Mouse (Mus musculus): ENCODE data around the gene Cipc. TPM values are rescaled to one million over a fixed set of nuclear protein-coding genes. Genes with fewer than 3 reads are reported as not detected.

Cipc gene
- total RNA-seq, 1 experiment from 2014 or later = 25.9 TPM

- ATAC-seq (replicated peaks; ENCODE audit: insufficient number of reproducible peaks, low FRiP score, low TSS enrichment, poor library complexity, severe bottlenecking) = no peak
Measured at GRCm38 (mm10) chr12:86976511-86977168, 29.8 kb downstream of the Cipc start.

GRCm38 (mm10) chr12:86977833-86978232 lies 31.0 kb downstream of the Cipc start:
- ATAC-seq (replicated peaks; ENCODE audit: insufficient number of reproducible peaks, low FRiP score, low TSS enrichment, poor library complexity, severe bottlenecking) = no peak

GRCm38 (mm10) chr12:86981180-86981579 lies 34.3 kb downstream of the Cipc start:
- ATAC-seq (replicated peaks; ENCODE audit: insufficient number of reproducible peaks, low FRiP score, low TSS enrichment, poor library complexity, severe bottlenecking) = no peak

- no peak for ATAC-seq (replicated peaks; ENCODE audit: insufficient number of reproducible peaks, low FRiP score, low TSS enrichment, poor library complexity, severe bottlenecking)
Measured at GRCm38 (mm10) chr12:86983470-86984193, 36.8 kb downstream of the Cipc start.

GRCm38 (mm10) chr12:86984194-86984555 lies 37.3 kb downstream of the Cipc start:
- no peak for ATAC-seq (replicated peaks; ENCODE audit: insufficient number of reproducible peaks, low FRiP score, low TSS enrichment, poor library complexity, severe bottlenecking)

- no peak for ATAC-seq (replicated peaks; ENCODE audit: insufficient number of reproducible peaks, low FRiP score, low TSS enrichment, poor library complexity, severe bottlenecking)
Measured at GRCm38 (mm10) chr12:86986562-86986961, 39.7 kb downstream of the Cipc start.

- ATAC-seq (replicated peaks; ENCODE audit: insufficient number of reproducible peaks, low FRiP score, low TSS enrichment, poor library complexity, severe bottlenecking) = no peak
Measured at GRCm38 (mm10) chr12:86988227-86988626, 41.4 kb downstream of the Cipc start.

GRCm38 (mm10) chr12:86989378-86989777 lies 42.5 kb downstream of the Cipc start:
- no peak for ATAC-seq (replicated peaks; ENCODE audit: insufficient number of reproducible peaks, low FRiP score, low TSS enrichment, poor library complexity, severe bottlenecking)

GRCm38 (mm10) chr12:86989890-86990754 lies 43.3 kb downstream of the Cipc start, which contains the start of gene Zdhhc22:
TSS of gene Zdhhc22 (minus strand) at chr12:86990430.
- ATAC-seq (replicated peaks; ENCODE audit: insufficient number of reproducible peaks, low FRiP score, low TSS enrichment, poor library complexity, severe bottlenecking) = no peak

- no peak for ATAC-seq (replicated peaks; ENCODE audit: insufficient number of reproducible peaks, low FRiP score, low TSS enrichment, poor library complexity, severe bottlenecking)
Measured at GRCm38 (mm10) chr12:86990755-86991110, 43.9 kb downstream of the Cipc start.

- no peak for ATAC-seq (replicated peaks; ENCODE audit: insufficient number of reproducible peaks, low FRiP score, low TSS enrichment, poor library complexity, severe bottlenecking)
Measured at GRCm38 (mm10) chr12:86994166-86994565, 47.3 kb downstream of the Cipc start.

- ATAC-seq (replicated peaks; ENCODE audit: insufficient number of reproducible peaks, low FRiP score, low TSS enrichment, poor library complexity, severe bottlenecking) = no peak
Measured at GRCm38 (mm10) chr12:86994776-86995175, 47.9 kb downstream of the Cipc start.

- ATAC-seq (replicated peaks; ENCODE audit: insufficient number of reproducible peaks, low FRiP score, low TSS enrichment, poor library complexity, severe bottlenecking) = no peak
Measured at GRCm38 (mm10) chr12:86995931-86996330, 49.1 kb downstream of the Cipc start.

- ATAC-seq (replicated peaks; ENCODE audit: insufficient number of reproducible peaks, low FRiP score, low TSS enrichment, poor library complexity, severe bottlenecking) = no peak
Measured at GRCm38 (mm10) chr12:86998699-86999098, 51.9 kb downstream of the Cipc start.

GRCm38 (mm10) chr12:86999283-86999820 lies 52.5 kb downstream of the Cipc start:
- ATAC-seq (replicated peaks; ENCODE audit: insufficient number of reproducible peaks, low FRiP score, low TSS enrichment, poor library complexity, severe bottlenecking) = no peak

GRCm38 (mm10) chr12:87000151-87000839 lies 53.5 kb downstream of the Cipc start:
- ATAC-seq (replicated peaks; ENCODE audit: insufficient number of reproducible peaks, low FRiP score, low TSS enrichment, poor library complexity, severe bottlenecking) = no peak

- no peak for ATAC-seq (replicated peaks; ENCODE audit: insufficient number of reproducible peaks, low FRiP score, low TSS enrichment, poor library complexity, severe bottlenecking)
Measured at GRCm38 (mm10) chr12:87000840-87001176, 54.0 kb downstream of the Cipc start.

GRCm38 (mm10) chr12:87002209-87002608 lies 55.4 kb downstream of the Cipc start:
- no peak for ATAC-seq (replicated peaks; ENCODE audit: insufficient number of reproducible peaks, low FRiP score, low TSS enrichment, poor library complexity, severe bottlenecking)

- no peak for ATAC-seq (replicated peaks; ENCODE audit: insufficient number of reproducible peaks, low FRiP score, low TSS enrichment, poor library complexity, severe bottlenecking)
Measured at GRCm38 (mm10) chr12:87002815-87003214, 56.0 kb downstream of the Cipc start.

Data from monocyte, adult 5-6 weeks (primary cell).